Mouse (Mus musculus): ENCODE data around the gene Cux1. TPM values are rescaled to one million over a fixed set of nuclear protein-coding genes. Genes with fewer than 3 reads are reported as not detected.

Gene Cux1
- total and polyA plus RNA-seq, 3 experiments, result 46.8 to 101 (median 85.8) TPM

DNA sequence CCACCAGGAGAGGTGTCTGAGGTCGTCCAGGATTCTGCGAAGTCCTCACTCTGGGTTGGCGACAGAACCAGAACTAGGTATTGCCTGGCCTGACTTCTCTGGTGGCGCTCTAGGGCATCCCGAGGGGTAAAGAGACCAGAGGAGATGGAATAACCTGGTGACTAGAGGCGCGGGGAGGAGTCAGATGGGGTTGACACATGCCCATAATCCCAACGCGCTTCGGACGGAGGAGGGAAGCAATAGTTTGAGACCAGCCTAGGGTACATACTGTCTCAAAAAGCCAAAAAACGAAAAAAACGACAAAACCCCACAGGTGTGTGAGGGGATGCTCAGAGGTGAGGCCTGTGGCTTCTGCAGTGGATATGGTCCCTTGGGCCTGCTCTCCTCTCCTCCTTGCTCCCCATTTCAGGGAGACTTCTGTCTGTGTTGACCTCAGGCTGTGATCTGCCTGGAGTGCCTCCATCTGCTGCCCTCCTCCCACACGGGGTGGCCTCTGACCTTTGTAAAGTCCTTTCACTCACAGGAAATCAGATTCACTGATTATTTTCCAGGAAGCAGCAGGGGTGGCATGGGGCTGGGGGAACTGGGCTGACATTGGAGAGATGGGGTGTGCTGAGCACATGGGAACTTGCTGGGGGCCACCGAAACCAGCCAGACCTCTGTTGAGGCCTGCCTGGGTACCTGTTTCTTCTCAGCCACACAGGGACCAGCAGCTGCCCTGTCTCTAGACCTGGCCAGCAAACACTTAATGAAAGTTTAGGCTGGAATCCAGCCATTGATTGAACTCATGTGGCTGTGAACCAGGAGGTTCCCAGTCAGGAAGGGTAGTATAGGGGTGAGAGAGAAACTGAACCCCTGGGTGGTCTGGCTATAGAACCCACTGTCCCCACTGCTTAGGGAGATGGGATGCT is 321.5 kb downstream of the Cux1 start:
- no peak for DNase-seq
- intact Hi-C loops (cut with DNase I), result no loop called here
- TF ChIP-seq POLR2A (IDR thresholded peaks at IDR 0.05; ENCODE audit: insufficient read depth, low read depth, low read length), result no peak
- no peak for TF ChIP-seq CTCF (IDR thresholded peaks at IDR 0.05)
- no peak for TF ChIP-seq EP300 (IDR thresholded peaks at IDR 0.05; ENCODE audit: insufficient read depth, low read depth, low read length)
- WGBS, result 24% methylated on average over 15 of the region's 15 CpGs
- Histone ChIP-seq H3K4me3 (peak overlapping the region; percentile 74), H3K4me1 (ENCODE audit: control insufficient read depth, insufficient read depth, low read length) (peaks cover 2% of the 10 kb centered on the region; the same call in 1 of the 2 replicates), H3K27me3 (ENCODE audit: control insufficient read depth, insufficient read depth, low read length) (no peaks in the 10 kb centered on the region; the same call in 1 of the 2 replicates), H3K9ac (ENCODE audit: low read depth, low read length) (no peak overlapping the region; the same call in 1 of the 2 replicates), H3K79me2 (replicated peaks; ENCODE audit: control insufficient read depth, insufficient read depth, low read length) (no peaks in the 10 kb centered on the region), H3K36me3 (ENCODE audit: control insufficient read depth, insufficient read depth, low read length) (no peaks in the 10 kb centered on the region), H3K27ac (peak overlapping the region; percentile 72)

DNA sequence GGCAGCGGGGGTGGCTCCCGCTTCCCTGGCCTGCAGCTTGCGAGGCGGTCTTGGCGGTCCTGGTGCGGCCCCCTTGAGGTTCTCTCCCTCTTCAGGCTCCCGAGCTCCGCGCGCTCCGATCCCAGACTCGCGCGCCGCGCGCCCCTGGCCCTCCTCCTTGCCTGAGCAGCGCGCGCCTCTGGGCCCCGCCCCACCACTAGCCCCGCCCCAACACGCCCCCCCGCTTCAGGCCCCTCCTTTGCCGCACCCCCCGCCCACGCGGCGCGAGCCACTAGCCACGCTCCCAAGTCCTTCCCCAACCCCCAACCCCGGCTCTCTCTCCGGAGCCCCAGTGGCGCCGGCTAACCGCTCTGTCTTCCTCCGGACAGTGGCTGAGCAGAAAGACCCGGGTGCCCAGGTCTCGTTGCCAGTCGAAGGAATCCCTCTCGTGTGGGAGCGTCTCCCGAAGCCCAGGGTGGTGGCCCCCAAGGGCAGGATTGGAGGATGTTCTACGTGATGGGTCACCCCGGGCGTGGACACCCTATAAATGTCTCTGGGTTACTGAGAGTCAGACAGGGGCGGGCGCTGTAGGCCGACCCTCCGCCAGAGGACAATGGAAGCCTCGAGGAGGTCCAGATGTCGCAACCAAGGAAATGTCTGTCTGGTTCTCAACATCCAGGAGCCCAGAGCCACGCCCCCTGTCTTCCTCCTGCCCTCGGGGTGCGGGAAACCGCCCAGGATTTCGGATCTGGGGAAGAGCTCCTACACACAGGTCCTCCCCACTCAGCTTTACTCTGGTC is 322.3 kb downstream of the Cux1 start:
- Histone ChIP-seq H3K27me3 (ENCODE audit: control insufficient read depth, insufficient read depth, low read length) (no peaks in the 10 kb centered on the region; the same call in 1 of the 2 replicates), H3K79me2 (replicated peaks; ENCODE audit: control insufficient read depth, insufficient read depth, low read length) (no peaks in the 10 kb centered on the region), H3K27ac (peak overlapping the region; percentile 72), H3K36me3 (ENCODE audit: control insufficient read depth, insufficient read depth, low read length) (no peaks in the 10 kb centered on the region), H3K9ac (ENCODE audit: low read depth, low read length) (peak overlapping the region; percentile 69), H3K4me1 (ENCODE audit: control insufficient read depth, insufficient read depth, low read length) (peaks cover 2% of the 10 kb centered on the region; the same call in 1 of the 2 replicates), H3K4me3 (peak overlapping the region; percentile 74)
- WGBS, result 1% methylated on average over 34 of the region's 57 CpGs
- DNase-seq, result peak; percentile 85 to 87
- intact Hi-C loops (cut with DNase I), result no loop called here
- TF ChIP-seq EP300 (IDR thresholded peaks at IDR 0.05; ENCODE audit: insufficient read depth, low read depth, low read length) (no peak), POLR2A (IDR thresholded peaks at IDR 0.05; ENCODE audit: insufficient read depth, low read depth, low read length) (no peak), CTCF (IDR thresholded peaks at IDR 0.05) (peak; percentile 12; the same call in 1 of the 2 replicates)

DNA sequence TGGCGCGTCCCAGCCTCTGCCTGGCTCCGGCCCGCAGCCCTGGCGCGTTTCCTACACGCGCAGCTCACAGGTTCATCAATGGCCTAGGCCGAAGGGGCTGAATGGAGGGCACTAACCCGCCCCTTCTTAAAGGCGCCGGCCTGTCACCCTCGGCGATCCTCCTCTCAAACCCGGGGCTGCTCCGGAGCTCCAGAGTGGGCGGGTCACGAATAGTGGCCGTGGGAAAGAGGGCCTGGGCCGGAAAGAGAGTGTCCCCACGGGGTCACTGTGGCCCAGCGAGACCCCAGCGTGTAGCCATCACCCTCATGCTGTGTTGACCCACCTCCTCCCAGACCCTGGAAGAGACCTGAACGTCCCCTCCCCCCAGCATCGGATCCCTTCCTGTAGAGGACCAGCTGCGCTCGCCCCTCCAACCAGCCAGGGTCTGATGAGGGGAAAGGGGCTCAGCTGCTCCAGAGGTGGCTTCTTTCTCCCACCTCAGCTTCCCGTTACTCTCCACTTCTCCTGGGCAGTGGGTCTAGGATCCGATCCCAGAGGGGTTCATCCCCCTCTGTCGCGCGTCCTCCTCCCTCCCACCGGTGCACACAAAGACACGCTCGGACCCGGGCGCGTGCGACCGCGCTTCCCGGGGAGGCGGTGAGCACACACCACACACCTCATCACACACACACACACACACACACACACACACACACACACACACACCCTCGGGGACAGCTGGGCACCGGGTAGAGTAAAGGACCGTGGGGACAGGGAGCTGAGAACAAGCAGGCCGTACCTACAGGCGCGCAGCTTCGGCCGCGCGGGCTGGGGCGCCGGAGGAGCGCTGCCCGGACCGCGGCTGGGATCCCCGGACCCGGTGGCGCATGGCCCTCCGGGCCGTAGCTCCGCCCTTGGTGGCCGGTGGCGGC is 323.2 kb downstream of the Cux1 start:
- Histone ChIP-seq H3K79me2 (replicated peaks; ENCODE audit: control insufficient read depth, insufficient read depth, low read length) (no peaks in the 10 kb centered on the region), H3K27me3 (ENCODE audit: control insufficient read depth, insufficient read depth, low read length) (no peaks in the 10 kb centered on the region; the same call in 1 of the 2 replicates), H3K27ac (0 out of 2 replicates have a peak overlapping the region, but pooled peaks have one; percentile 30), H3K4me3 (peak overlapping the region; percentile 74), H3K36me3 (ENCODE audit: control insufficient read depth, insufficient read depth, low read length) (no peaks in the 10 kb centered on the region), H3K9ac (ENCODE audit: low read depth, low read length) (peak overlapping the region; percentile 69), H3K4me1 (ENCODE audit: control insufficient read depth, insufficient read depth, low read length) (peaks cover 2% of the 10 kb centered on the region; the same call in 1 of the 2 replicates)
- intact Hi-C loops (cut with DNase I), result no loop called here
- DNase-seq, result peak; percentile 26 to 42
- WGBS, result under 1% methylated on average over 67 of the region's 67 CpGs
- TF ChIP-seq POLR2A (IDR thresholded peaks at IDR 0.05; ENCODE audit: insufficient read depth, low read depth, low read length), result no peak
- no peak for TF ChIP-seq CTCF (IDR thresholded peaks at IDR 0.05)
- TF ChIP-seq EP300 (IDR thresholded peaks at IDR 0.05; ENCODE audit: insufficient read depth, low read depth, low read length), result no peak

DNA sequence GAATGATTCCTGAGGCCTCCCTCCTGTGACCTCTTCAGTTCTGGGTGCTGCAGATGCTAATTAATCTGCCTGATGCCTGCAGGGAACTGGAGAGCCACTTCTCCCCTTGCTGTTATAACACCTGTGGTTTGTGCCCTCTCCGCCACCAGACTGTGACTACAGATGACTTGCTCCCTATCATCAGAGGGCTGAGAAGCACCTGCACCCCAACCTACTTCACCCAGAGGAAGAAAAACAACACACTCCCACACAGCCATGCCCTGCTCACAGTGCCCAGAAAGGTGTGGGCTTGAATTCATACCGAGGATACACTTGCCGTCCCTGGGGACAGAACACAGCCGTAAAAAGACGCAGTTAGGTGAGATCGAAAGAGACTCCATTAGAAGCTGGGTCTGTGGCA is 326.1 kb downstream of the Cux1 start:
- Histone ChIP-seq H3K27ac (no peak overlapping the region), H3K4me1 (ENCODE audit: control insufficient read depth, insufficient read depth, low read length) (peaks cover 2% of the 10 kb centered on the region; the same call in 1 of the 2 replicates), H3K36me3 (ENCODE audit: control insufficient read depth, insufficient read depth, low read length) (no peaks in the 10 kb centered on the region), H3K79me2 (replicated peaks; ENCODE audit: control insufficient read depth, insufficient read depth, low read length) (no peaks in the 10 kb centered on the region), H3K27me3 (ENCODE audit: control insufficient read depth, insufficient read depth, low read length) (no peaks in the 10 kb centered on the region; the same call in 1 of the 2 replicates), H3K4me3 (no peak overlapping the region), H3K9ac (ENCODE audit: low read depth, low read length) (no peak overlapping the region)
- intact Hi-C loops (cut with DNase I), result no loop called here
- no peak for TF ChIP-seq CTCF (IDR thresholded peaks at IDR 0.05)
- TF ChIP-seq POLR2A (IDR thresholded peaks at IDR 0.05; ENCODE audit: insufficient read depth, low read depth, low read length), result no peak
- TF ChIP-seq EP300 (IDR thresholded peaks at IDR 0.05; ENCODE audit: insufficient read depth, low read depth, low read length), result no peak
- 73% methylated on average over 6 of the region's 6 CpGs for WGBS
- DNase-seq, result no peak

DNA sequence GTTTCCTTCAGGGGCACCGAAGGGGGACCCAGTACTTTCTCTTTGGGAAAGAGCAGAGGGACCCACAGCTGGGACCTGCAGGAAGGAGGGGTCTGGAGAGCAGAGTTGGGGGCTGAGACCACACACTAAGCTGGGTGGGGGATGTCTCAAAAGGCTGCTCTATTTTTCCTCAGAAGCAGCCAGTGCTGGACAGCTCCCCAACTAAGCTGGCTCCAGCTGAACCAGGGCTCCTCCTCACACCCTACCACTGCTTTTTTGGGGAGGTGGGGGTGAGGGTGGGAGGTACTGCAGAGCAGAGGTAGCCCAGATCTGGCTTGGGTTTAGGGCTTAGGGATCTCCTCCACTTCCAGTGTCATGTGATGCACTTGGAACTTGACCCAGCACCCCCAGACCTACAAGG is 326.9 kb downstream of the Cux1 start:
- H3K79me2 ChIP-seq (replicated peaks; ENCODE audit: control insufficient read depth, insufficient read depth, low read length), result no peaks in the 10 kb centered on the region
- H3K27ac ChIP-seq, result no peak overlapping the region
- H3K36me3 ChIP-seq (ENCODE audit: control insufficient read depth, insufficient read depth, low read length), result no peaks in the 10 kb centered on the region
- no peak for DNase-seq
- 42% methylated on average over 1 of the region's 1 CpGs for WGBS
- H3K4me1 ChIP-seq (ENCODE audit: control insufficient read depth, insufficient read depth, low read length), result no peaks in the 10 kb centered on the region; the same call in 1 of the 2 replicates
- H3K9ac ChIP-seq (ENCODE audit: low read depth, low read length), result no peak overlapping the region
- intact Hi-C loops (cut with DNase I), result no loop called here
- H3K4me3 ChIP-seq, result no peak overlapping the region
- no peaks in the 10 kb centered on the region; the same call in 1 of the 2 replicates for H3K27me3 ChIP-seq (ENCODE audit: control insufficient read depth, insufficient read depth, low read length)
- TF ChIP-seq POLR2A (IDR thresholded peaks at IDR 0.05; ENCODE audit: insufficient read depth, low read depth, low read length) (no peak), CTCF (IDR thresholded peaks at IDR 0.05) (no peak), EP300 (IDR thresholded peaks at IDR 0.05; ENCODE audit: insufficient read depth, low read depth, low read length) (no peak)
